Mouse (Mus musculus) liver, embryonic 12.5 days (tissue): ENCODE data around the gene Pomp. TPM values are rescaled to one million over a fixed set of nuclear protein-coding genes. Genes with fewer than 3 reads are reported as not detected.

Experiments
- ATAC-seq: fragments of 200-750 bp; cut with Nextera tagmentation; 2 replicates; pipeline ENCODE4 v1.8.0; 2017; ENCODE audit warnings: moderate number of reproducible peaks, mild to moderate bottlenecking, moderate library complexity
- H3K27ac ChIP-seq: fragments of 300-500 bp; sonication (generic); 2 replicates; pipeline ENCODE4 v1.5.1; 2016; ENCODE audit warnings: mild to moderate bottlenecking
- H3K27me3 ChIP-seq: fragments of 300-500 bp; sonication (generic); replicated peaks from 2 replicates; pipeline ENCODE4 v1.6.1; 2016; ENCODE audit warnings: mild to moderate bottlenecking, moderate library complexity
- H3K36me3 ChIP-seq: fragments of 300-500 bp; sonication (generic); 2 replicates; pipeline ENCODE4 v1.6.1; 2016; ENCODE audit warnings: mild to moderate bottlenecking, moderate library complexity
- H3K4me1 ChIP-seq: fragments of 300-500 bp; sonication (generic); 2 replicates; pipeline ENCODE4 v1.6.1; 2016
- H3K4me2 ChIP-seq: fragments of 300-500 bp; sonication (generic); 2 replicates; pipeline ENCODE4 v1.6.1; 2016; ENCODE audit warnings: mild to moderate bottlenecking, moderate library complexity
- H3K4me3 ChIP-seq: fragments of 300-500 bp; sonication (generic); 2 replicates; pipeline ENCODE4 v1.5.1; 2016; ENCODE audit warnings: mild to moderate bottlenecking, moderate library complexity
- H3K9ac ChIP-seq: fragments of 300-500 bp; sonication (generic); 2 replicates; pipeline ENCODE4 v1.6.1; 2016; ENCODE audit warnings: mild to moderate bottlenecking, moderate library complexity
- H3K9me3 ChIP-seq: fragments of 300-500 bp; sonication (generic); replicated peaks from 2 replicates; pipeline ENCODE4 v1.6.1; 2016; ENCODE audit warnings: mild to moderate bottlenecking, moderate library complexity
- WGBS: fragments of 180-500 bp; shearing (Covaris S2); methylation state at CpG from one replicate; pipeline ENCODE4 v1.1.7; 2016; ENCODE audit not compliant: insufficient replicate concordance; 5-methylcytosine and 5-hydroxymethylcytosine counted together
- polyA plus RNA-seq: library from polyadenylated mRNA; unstranded; fragments of >200 nt; fragmentation: Nextera tagmentation; extraction: Ambion mirVana; gene quantifications from 2 replicates; pipeline ENCODE4 v1.2.1, GENCODE M21; 2016

Pomp gene
- polyA plus RNA-seq, 1 experiment from 2014 or later, result 309 TPM

DNA sequence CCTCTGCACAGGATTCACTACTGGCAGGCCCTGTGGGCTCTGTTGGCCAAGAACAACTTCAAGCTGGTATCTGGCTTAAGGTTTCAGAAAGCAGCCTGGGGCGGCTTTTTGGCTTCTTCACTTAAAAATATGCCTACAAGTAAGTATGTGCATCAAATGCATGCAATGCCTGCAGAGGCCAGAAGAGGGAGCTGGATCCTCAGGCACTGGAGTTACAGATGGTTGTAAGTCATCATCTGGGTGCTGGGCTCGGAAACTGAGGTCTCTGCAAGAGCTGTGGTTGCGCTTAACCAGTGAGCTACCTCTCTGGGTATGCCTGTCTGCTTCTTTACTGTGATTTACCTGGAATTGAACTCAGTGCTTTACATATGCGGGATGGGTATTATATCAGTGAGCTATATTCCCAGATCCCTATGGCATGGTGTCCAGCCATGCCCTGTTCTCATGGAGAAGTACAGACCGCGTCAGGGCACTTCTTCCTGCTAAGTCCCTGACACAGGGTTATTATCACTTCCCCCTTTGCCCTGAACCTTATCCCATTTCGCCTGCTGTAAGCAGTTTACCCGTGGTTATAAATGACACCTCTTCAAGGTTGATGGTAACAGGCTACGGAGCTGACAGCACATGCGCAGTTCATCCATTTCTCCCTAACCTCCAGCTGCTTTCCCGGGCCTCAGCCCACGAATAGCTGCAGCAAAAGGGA, 50.7 kb downstream of the Pomp start:
- 62% methylated on average over 12 of the region's 12 CpGs for WGBS
- ATAC-seq, result no peak
- Histone ChIP-seq H3K9ac (no peak overlapping the region), H3K27ac (no peak overlapping the region), H3K27me3 (no peaks in the 10 kb centered on the region), H3K9me3 (0 out of 2 replicates have a peak, but pooled peaks cover 5% of the 10 kb centered on the region), H3K4me3 (no peak overlapping the region), H3K4me2 (no peak overlapping the region), H3K4me1 (peaks cover 7% of the 10 kb centered on the region), H3K36me3 (no peaks in the 10 kb centered on the region)

- H3K27ac ChIP-seq, result no peak overlapping the region
- no peak overlapping the region for H3K4me3 ChIP-seq
- no peak overlapping the region for H3K9ac ChIP-seq
- H3K27me3 ChIP-seq, result no peaks in the 10 kb centered on the region
- peaks cover 7% of the 10 kb centered on the region for H3K4me1 ChIP-seq
- no peak for ATAC-seq
- H3K9me3 ChIP-seq, result 0 out of 2 replicates have a peak, but pooled peaks cover 4% of the 10 kb centered on the region
- H3K36me3 ChIP-seq, result no peaks in the 10 kb centered on the region
- no peak overlapping the region for H3K4me2 ChIP-seq
- WGBS, result 72% methylated on average over 5 of the region's 5 CpGs
Observed at GRCm38 (mm10) chr5:147911744-147912143, 51.5 kb downstream of the Pomp start.

DNA sequence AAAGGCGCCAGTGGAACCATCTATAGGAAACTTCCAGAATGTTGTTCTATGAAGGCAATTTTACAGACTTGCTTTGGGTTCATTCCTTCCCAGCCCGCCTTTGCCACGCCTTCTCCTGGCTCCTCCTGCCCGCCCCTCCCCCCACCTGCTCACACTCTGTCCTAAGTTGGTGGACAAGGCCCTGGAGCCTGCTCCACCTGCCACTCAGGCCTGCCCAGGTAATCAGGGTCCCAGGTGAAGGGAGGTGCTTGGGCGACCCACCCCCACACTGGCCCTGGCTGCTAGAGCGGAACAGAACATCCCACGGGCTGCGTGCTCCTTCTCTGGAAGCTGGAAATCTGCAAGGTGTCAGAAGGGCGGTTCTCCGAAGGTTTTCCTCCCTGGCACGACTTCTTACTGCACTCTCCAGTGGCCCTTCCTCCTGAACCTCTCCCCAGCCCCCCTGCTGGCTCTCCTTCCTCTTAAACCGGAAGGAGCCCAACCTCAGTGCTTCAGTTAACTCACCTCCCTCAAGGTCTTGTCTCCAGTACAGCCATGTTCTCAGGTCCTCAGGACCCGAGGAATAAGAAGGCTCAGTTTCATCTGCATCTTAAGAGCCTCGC, 53.1 kb downstream of the Pomp start:
- Histone ChIP-seq H3K4me1 (peaks cover 16% of the 10 kb centered on the region), H3K27me3 (no peaks in the 10 kb centered on the region), H3K9me3 (no peaks in the 10 kb centered on the region), H3K9ac (no peak overlapping the region), H3K27ac (no peak overlapping the region), H3K36me3 (no peaks in the 10 kb centered on the region), H3K4me3 (no peak overlapping the region), H3K4me2 (no peak overlapping the region)
- WGBS, result 27% methylated on average over 14 of the region's 14 CpGs
- ATAC-seq, result 0 out of 2 replicates have a peak, but pooled peaks have one; percentile 25

- Histone ChIP-seq H3K36me3 (no peaks in the 10 kb centered on the region), H3K9ac (no peak overlapping the region), H3K27me3 (no peaks in the 10 kb centered on the region), H3K9me3 (no peaks in the 10 kb centered on the region), H3K27ac (no peak overlapping the region), H3K4me2 (no peak overlapping the region), H3K4me1 (peaks cover 18% of the 10 kb centered on the region), H3K4me3 (no peak overlapping the region)
- WGBS, result 26% methylated on average over 6 of the region's 6 CpGs
- ATAC-seq, result no peak
Observed at GRCm38 (mm10) chr5:147915038-147915566, 54.8 kb downstream of the Pomp start.

GRCm38 (mm10) chr5:147916171-147916570, 55.9 kb downstream of the Pomp start:
- ATAC-seq, result no peak
- WGBS, result 74% methylated on average over 9 of the region's 9 CpGs

GRCm38 (mm10) chr5:147918044-147918846, 58.0 kb downstream of the Pomp start:
- 15% methylated on average over 17 of the region's 17 CpGs for WGBS
- Histone ChIP-seq H3K4me1 (peaks cover 14% of the 10 kb centered on the region), H3K27me3 (no peaks in the 10 kb centered on the region), H3K4me3 (peak overlapping the region; percentile 7; the same call in 1 of the 2 replicates), H3K9me3 (no peaks in the 10 kb centered on the region), H3K4me2 (peak overlapping the region; percentile 55), H3K9ac (no peak overlapping the region), H3K36me3 (no peaks in the 10 kb centered on the region), H3K27ac (peak overlapping the region; percentile 40; the same call in 1 of the 2 replicates)
- peak; percentile 69 for ATAC-seq

More at GRCm38 (mm10) chr5:147916171-147916570, 55.9 kb downstream of the Pomp start:
- Histone ChIP-seq H3K4me3 (no peak overlapping the region), H3K9me3 (no peaks in the 10 kb centered on the region), H3K4me1 (peaks cover 18% of the 10 kb centered on the region), H3K27ac (no peak overlapping the region), H3K27me3 (no peaks in the 10 kb centered on the region), H3K4me2 (no peak overlapping the region), H3K9ac (no peak overlapping the region), H3K36me3 (no peaks in the 10 kb centered on the region)

- Histone ChIP-seq H3K27ac (no peak overlapping the region), H3K4me3 (no peak overlapping the region), H3K9ac (no peak overlapping the region), H3K9me3 (no peaks in the 10 kb centered on the region), H3K4me1 (no peaks in the 10 kb centered on the region), H3K36me3 (no peaks in the 10 kb centered on the region), H3K27me3 (no peaks in the 10 kb centered on the region), H3K4me2 (no peak overlapping the region)
- WGBS, result 72% methylated on average over 5 of the region's 5 CpGs
- ATAC-seq, result no peak
Observed at GRCm38 (mm10) chr5:147924621-147925020, 64.4 kb downstream of the Pomp start.

Other genes with a start within 250 kb of the Pomp start
- gene Flt1, start 134.4 kb upstream of the Pomp start, polyA plus RNA-seq, result 7.6 and 8.0 TPM in 2 replicates
- 10.5 and 10.6 TPM in 2 replicates for gene Slc46a3, start 34.4 kb downstream of the Pomp start, polyA plus RNA-seq
- gene Mtus2, start 96.9 kb downstream of the Pomp start, polyA plus RNA-seq, result 1.1 and 2.4 TPM in 2 replicates